Mouse (Mus musculus) kidney, adult 2 months (tissue): ENCODE measurements around the gene Rerg. TPM values are rescaled to one million over a fixed set of nuclear protein-coding genes. Genes with fewer than 3 reads are reported as not detected.

Experiments used
- DNase-seq: peaks from one replicate; pipeline ENCODE4 v3.0.0; 2021
- H3K27ac ChIP-seq: fragments of 200-500 bp; 2 replicates; pipeline ENCODE4 v1.5.1; 2012; ENCODE audit warnings: low read depth, low read length, control low read depth, inconsistent platforms; ENCODE audit not compliant: insufficient read depth
- H3K27me3 ChIP-seq: fragments of 200-500 bp; replicated peaks from 2 replicates; pipeline ENCODE4 v1.6.1; 2012; ENCODE audit warnings: mild to moderate bottlenecking, moderate library complexity, low read length, inconsistent platforms; ENCODE audit not compliant: control insufficient read depth, insufficient read depth
- H3K36me3 ChIP-seq: fragments of 200-500 bp; 2 replicates; pipeline ENCODE4 v1.6.1; 2012; ENCODE audit warnings: mild to moderate bottlenecking, moderate library complexity, low read length, inconsistent platforms; ENCODE audit not compliant: control insufficient read depth, insufficient read depth
- H3K4me1 ChIP-seq: fragments of 200-500 bp; 2 replicates; pipeline ENCODE4 v1.6.1; 2011; ENCODE audit warnings: low read length; ENCODE audit not compliant: control insufficient read depth, insufficient read depth
- H3K4me3 ChIP-seq: fragments of 200-500 bp; 2 replicates; pipeline ENCODE4 v1.5.1; 2011; ENCODE audit warnings: mild to moderate bottlenecking, low read depth, low read length, control low read depth; ENCODE audit not compliant: insufficient read depth
- CTCF ChIP-seq: fragments of 200-500 bp; conservative IDR thresholded peaks from 2 replicates; pipeline ENCODE4 v1.5.1; 2011; ENCODE audit warnings: low read depth, mild to moderate bottlenecking, control low read depth, low read length, moderate library complexity, mixed read lengths; ENCODE audit not compliant: insufficient read depth, insufficient read length
- POLR2A ChIP-seq: fragments of 200-500 bp; IDR thresholded peaks from one replicate; pipeline ENCODE4 v1.6.1; 2011; ENCODE audit warnings: low read depth, low read length, control low read depth
- WGBS: fragments of 180-500 bp; shearing (Covaris S2); methylation state at CpG from one replicate; pipeline ENCODE4 v1.1.7; 2018; 5-methylcytosine and 5-hydroxymethylcytosine counted together
- polyA plus RNA-seq: library from polyadenylated mRNA; depleted of rRNA; stranded (reverse); fragments of >200 nt; gene quantifications from 2 replicates; pipeline ENCODE4 v1.2.3, GENCODE M21; 2012

The Rerg gene
- polyA plus RNA-seq, 1 experiment: 6.0 TPM

DNA sequence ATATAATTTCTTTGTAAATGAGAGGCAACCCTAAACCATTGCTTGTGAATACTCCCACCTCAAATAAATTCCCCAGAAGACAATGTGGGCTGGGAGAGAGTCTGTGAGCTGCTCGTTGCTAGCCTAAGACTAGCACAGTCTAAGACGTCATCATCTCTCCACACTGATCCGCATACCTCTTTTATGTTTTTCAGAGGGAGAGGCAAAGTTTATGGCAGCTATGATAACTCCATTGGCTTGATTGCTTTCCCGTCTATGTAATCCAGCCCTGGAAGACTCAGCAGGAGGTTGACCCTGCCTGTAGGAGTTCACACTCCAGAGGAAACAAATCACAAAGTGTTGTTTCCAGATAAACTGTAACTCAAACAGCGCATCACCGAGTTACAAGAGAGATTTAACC, 38.9 kb downstream of the Rerg start:
- Histone ChIP-seq H3K4me1 (no peaks in the 10 kb centered on the region), H3K4me3 (no peak overlapping the region), H3K36me3 (no peaks in the 10 kb centered on the region), H3K27ac (no peak overlapping the region), H3K27me3 (no peaks in the 10 kb centered on the region)
- WGBS: 42% methylated on average over 6 of the region's 6 CpGs
- no peak for DNase-seq
- TF ChIP-seq POLR2A: no peak
- TF ChIP-seq CTCF: no peak

DNA sequence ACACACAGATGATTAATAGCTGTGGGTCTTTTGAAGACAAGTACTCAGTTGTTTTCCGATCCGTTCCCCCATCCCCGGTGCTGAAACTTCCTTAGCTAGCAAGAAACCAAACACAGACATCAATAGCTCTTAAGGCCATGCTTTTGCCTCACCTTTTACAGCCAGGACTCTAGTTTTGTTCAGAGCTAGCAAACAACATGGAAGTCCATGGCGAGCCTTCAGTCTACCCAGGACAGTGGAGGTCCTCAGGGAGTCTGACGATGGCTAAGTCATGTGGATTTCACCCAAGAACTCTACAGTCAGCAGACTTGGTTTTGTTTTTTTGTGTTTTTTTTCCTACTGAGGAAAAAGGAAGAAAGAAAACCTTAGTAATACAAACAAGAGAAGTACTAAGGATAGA, 43.4 kb downstream of the Rerg start:
- no peak for DNase-seq
- no peak overlapping the region for H3K4me3 ChIP-seq
- WGBS: 60% methylated on average over 5 of the region's 5 CpGs
- no peaks in the 10 kb centered on the region for H3K36me3 ChIP-seq
- TF ChIP-seq CTCF (no peak), POLR2A (no peak)
- H3K27me3 ChIP-seq: no peaks in the 10 kb centered on the region
- H3K27ac ChIP-seq: no peak overlapping the region
- no peaks in the 10 kb centered on the region for H3K4me1 ChIP-seq

DNA sequence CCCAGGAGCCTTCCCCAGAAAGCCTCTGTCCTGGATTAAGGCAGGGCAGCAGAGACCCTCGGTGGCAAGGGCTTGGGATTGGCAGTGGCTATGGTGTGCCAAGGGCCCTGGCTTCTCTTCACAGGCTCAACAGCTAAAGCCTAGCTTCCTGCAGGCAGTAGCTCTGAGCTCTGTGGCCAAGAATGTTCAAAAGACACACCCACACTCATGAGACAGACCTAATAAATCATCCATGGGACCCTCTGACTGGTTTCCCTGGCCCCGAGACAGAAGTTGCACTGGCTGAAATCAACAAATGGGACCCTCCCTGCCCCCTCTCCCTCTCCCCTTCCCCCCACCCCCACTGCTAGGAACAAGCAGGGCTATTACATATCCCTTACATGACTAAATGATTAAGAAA, 44.1 kb downstream of the Rerg start:
- peak; percentile 29 for DNase-seq
- no peak for TF ChIP-seq CTCF
- no peak for TF ChIP-seq POLR2A
- Histone ChIP-seq H3K4me1 (no peaks in the 10 kb centered on the region), H3K27ac (no peak overlapping the region), H3K36me3 (no peaks in the 10 kb centered on the region), H3K4me3 (no peak overlapping the region), H3K27me3 (no peaks in the 10 kb centered on the region)
- WGBS: 44% methylated on average over 2 of the region's 2 CpGs

DNA sequence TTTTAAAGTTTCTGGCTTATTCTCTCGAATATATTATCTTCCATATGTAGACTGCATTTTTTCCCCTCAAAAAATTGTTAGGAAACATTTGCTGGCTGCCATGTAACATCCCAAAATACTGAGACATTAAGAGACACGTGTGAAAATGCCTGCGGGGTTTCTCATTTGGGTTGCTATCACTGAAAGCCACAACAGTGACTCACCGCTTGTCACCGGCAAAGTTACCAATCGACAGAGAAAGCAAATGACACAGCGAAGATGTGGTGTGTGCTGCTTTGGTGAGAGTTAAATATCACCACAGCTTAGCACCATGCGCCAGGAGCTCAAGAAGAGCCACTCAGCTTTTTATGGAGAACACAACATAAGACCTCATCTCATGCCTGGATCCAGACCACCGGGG, 44.9 kb downstream of the Rerg start:
- no peak for DNase-seq

DNA sequence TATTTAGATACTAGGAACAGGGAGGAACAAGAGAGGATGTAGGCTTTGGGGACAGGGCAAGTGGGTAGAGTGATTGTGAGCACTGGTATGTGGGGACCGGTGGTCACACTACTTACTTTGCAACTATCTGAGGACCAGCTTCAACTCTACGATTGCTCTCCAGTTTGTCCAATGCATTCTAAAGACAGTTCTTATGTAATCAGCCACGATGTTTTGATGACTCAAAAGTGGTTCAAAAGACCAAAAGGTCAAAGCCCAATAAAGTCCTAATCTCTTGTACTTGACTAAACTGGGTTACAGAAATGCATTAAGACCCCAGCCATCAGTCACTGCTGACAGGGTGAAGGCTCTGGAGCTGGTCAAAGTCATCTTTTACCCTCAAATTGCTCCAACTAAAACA, 45.3 kb downstream of the Rerg start:
- Histone ChIP-seq H3K27me3 (no peaks in the 10 kb centered on the region), H3K4me1 (no peaks in the 10 kb centered on the region), H3K36me3 (no peaks in the 10 kb centered on the region), H3K4me3 (no peak overlapping the region), H3K27ac (no peak overlapping the region)
- WGBS: 65% methylated on average over 3 of the region's 3 CpGs
- no peak for TF ChIP-seq POLR2A
- no peak for TF ChIP-seq CTCF
- DNase-seq: no peak

More for the DNA sequence above, 44.9 kb downstream of the Rerg start:
- Histone ChIP-seq H3K27me3 (no peaks in the 10 kb centered on the region), H3K4me1 (no peaks in the 10 kb centered on the region), H3K4me3 (no peak overlapping the region), H3K27ac (no peak overlapping the region), H3K36me3 (no peaks in the 10 kb centered on the region)
- TF ChIP-seq CTCF (no peak), POLR2A (no peak)
- WGBS: 81% methylated on average over 9 of the region's 9 CpGs

DNA sequence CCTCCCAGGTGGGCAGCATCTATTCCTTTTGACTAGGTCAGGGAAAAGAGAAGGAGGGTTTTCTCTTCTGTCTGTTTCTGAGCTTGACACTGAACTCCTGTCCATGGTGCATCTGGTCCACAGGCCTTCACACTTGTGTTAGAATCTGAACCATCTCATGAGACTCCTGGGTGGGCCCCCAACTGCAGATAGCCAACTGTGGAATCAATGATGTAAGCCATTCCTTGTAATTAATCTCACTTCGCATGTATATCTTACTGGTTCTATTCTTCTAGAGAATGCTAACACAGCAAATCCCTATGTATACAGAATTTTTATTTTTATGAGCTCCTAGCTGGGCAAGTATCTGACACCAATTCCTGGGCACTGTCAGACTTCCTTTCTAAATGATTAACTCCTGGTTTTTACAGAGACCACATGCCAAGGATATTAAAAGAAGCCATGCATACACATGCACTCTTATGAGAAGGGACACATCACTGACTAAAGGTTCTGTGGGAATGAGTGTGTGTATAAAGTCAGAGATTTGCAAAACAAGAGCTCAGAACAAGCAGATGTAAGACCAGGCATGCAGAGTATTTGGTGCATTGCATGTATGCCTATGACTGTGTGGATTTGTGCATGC, 53.3 kb downstream of the Rerg start:
- no peaks in the 10 kb centered on the region for H3K27me3 ChIP-seq
- H3K27ac ChIP-seq: no peak overlapping the region
- TF ChIP-seq CTCF (no peak), POLR2A (no peak)
- H3K4me3 ChIP-seq: no peak overlapping the region
- no peaks in the 10 kb centered on the region for H3K4me1 ChIP-seq
- 81% methylated on average over 1 of the region's 1 CpGs for WGBS
- no peak for DNase-seq
- no peaks in the 10 kb centered on the region for H3K36me3 ChIP-seq

DNA sequence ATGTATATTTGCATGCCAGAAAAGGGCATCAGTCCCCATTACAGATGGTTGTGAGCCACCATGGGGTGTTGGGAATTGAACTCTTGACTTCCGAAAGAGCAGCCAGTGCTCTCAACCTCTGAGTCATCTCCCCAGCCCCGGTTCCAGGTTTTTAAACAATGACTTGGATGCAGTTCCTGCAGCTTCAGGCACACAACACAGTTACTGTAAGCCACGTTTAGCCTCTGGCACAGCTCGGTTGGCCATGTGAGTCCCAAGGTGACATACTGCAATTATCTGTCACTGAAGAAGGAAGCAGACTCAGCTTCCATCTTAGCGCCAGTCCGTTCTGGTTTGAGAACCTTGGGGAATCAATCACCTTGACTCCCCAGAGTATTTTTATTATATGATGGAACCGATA, 55.4 kb downstream of the Rerg start:
- no peak overlapping the region for H3K27ac ChIP-seq
- TF ChIP-seq POLR2A: no peak
- TF ChIP-seq CTCF: no peak
- H3K36me3 ChIP-seq: no peaks in the 10 kb centered on the region
- no peaks in the 10 kb centered on the region for H3K4me1 ChIP-seq
- WGBS: 84% methylated on average over 7 of the region's 7 CpGs
- H3K4me3 ChIP-seq: no peak overlapping the region
- DNase-seq: no peak
- no peaks in the 10 kb centered on the region for H3K27me3 ChIP-seq
